Mouse (Mus musculus): ENCODE data around the gene Irx5. TPM values are rescaled to one million over a fixed set of nuclear protein-coding genes. Genes with fewer than 3 reads are reported as not detected.

Irx5 gene
- total RNA-seq, 2 experiments from 2014 or later, result not detected

GRCm38 (mm10) chr8:92420666-92421065, 63.2 kb downstream of the Irx5 start:
- no peak for ATAC-seq (replicated peaks; ENCODE audit: poor library complexity, severe bottlenecking)

All from granulocyte monocyte progenitor cell, adult 5-6 weeks (primary cell).